Mouse (Mus musculus): ENCODE data around the gene Per2.

- TF ChIP-seq CTCF (IDR thresholded peaks at IDR 0.05; ENCODE audit: low read depth, low read length) = no peak
- TF ChIP-seq TAL1 (conservative IDR thresholded peaks at IDR 0.05; ENCODE audit: low read depth, low read length) = no peak
- no peak for TF ChIP-seq GATA1 (IDR thresholded peaks at IDR 0.05; ENCODE audit: borderline replicate concordance, low read length)
- TF ChIP-seq POLR2AphosphoS5 (IDR thresholded peaks at IDR 0.05; ENCODE audit: insufficient replicate concordance, low read depth, low read length) = no peak
Measured at GRCm38 (mm10) chr1:91484011-91484346, 24.9 kb upstream of the Per2 start.

Measured in G1E (cell line).